Comparison of ENCODE assay signal across 8 mouse cellular contexts in genomic region chr8:86820756-86821201, GRCm38 (mm10).
DNase-seq lines count a peak whose midpoint lies in the region; ATAC-seq lines count a peak whose summit lies in the region.

No protein-coding gene starts in this region.

- H3K9me3 ChIP-seq in liver, embryonic 15.5 days (replicated peaks) = no peaks in the 10 kb centered on the region

- peaks cover 20% of the 10 kb centered on the region for H3K4me1 ChIP-seq in liver, embryonic 15.5 days (replicated peaks)

- peak; percentile 48 for DNase-seq in left cerebral cortex, postnatal 4 days
- no peak for DNase-seq in left cerebral cortex, adult 11 months (ENCODE audit: low spot score)
- peak; percentile 24 for DNase-seq in MN1 (ENCODE audit: low spot score)
- DNase-seq in embryo, embryonic 11 days = peak; percentile 84
- DNase-seq in hindlimb bud, embryonic 11.5 days (ENCODE audit: extremely low spot score, low read depth, low spot score) = peak; percentile 41
- DNase-seq in spleen, adult 12 weeks (ENCODE audit: low spot score) = peak; percentile 17
- DNase-seq in urinary bladder, postnatal 10 days (ENCODE audit: low spot score) = no peak

- H3K4me3 ChIP-seq in liver, embryonic 15.5 days (replicated peaks) = no peak overlapping the region

- H3K4me2 ChIP-seq in liver, embryonic 15.5 days = no peak overlapping the region

- no peak overlapping the region for H3K9ac ChIP-seq in liver, embryonic 15.5 days

- 13% methylated on average over 3 of the region's 3 CpGs for WGBS in liver, embryonic 15.5 days (ENCODE audit: insufficient replicate concordance)

- H3K27me3 ChIP-seq in liver, embryonic 15.5 days = 0 out of 2 replicates have a peak, but pooled peaks cover 4% of the 10 kb centered on the region

- intact Hi-C loops in left cerebral cortex, postnatal 4 days (cut with DNase I) = no loop called here

- no peaks in the 10 kb centered on the region for H3K36me3 ChIP-seq in liver, embryonic 15.5 days (replicated peaks)

- no peak overlapping the region for H3K27ac ChIP-seq in liver, embryonic 15.5 days (replicated peaks)

- ATAC-seq in liver, embryonic 15.5 days (ENCODE audit: insufficient read depth) = peak; percentile 42; the same call in 1 of the 2 replicates

Comparison
In these comparisons a context has a peak if more than half of its experiments do, and no peak if none do; other contexts are left out.
1. DNase-seq: peak in left cerebral cortex, postnatal 4 days (single experiment), MN1 (single experiment), embryo, embryonic 11 days (single experiment), hindlimb bud, embryonic 11.5 days (single experiment) and spleen, adult 12 weeks (single experiment); none in left cerebral cortex, adult 11 months (single experiment) and urinary bladder, postnatal 10 days (single experiment).